Mouse (Mus musculus) lung, postnatal 4 days (tissue): ENCODE measurements at regions not wholly inside any gene's neighbourhood (a gene's known extent, or its start where the extent isn't known, plus 50 kb on each side); places are given as distances from the start of the nearest gene placed in this dataset.

Source experiments
- DNase-seq, 2 experiments: peaks; one replicate each; pipeline ENCODE4 v3.0.0; 2021

DNA sequence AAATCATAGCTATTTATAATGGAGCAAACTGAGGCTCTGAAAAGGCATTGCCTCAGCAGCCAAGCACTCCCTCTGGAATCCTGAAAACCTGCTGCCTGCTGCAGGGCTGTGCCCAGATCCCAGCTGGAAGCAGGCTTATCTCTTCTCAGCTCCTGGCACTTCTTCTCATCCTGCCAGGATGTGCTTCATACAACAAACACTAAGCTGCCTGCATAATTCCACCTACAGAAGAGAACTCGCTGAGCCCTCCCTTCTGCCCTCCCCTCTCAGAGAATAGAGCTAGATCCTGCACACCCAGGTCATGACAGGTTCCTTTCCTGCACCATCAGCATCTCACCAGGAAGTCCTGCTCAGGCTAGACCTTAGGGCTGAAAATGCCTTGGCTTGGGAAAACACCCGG, 187.4 kb upstream of the Bcl6 start:
- DNase-seq, result no peak

DNA sequence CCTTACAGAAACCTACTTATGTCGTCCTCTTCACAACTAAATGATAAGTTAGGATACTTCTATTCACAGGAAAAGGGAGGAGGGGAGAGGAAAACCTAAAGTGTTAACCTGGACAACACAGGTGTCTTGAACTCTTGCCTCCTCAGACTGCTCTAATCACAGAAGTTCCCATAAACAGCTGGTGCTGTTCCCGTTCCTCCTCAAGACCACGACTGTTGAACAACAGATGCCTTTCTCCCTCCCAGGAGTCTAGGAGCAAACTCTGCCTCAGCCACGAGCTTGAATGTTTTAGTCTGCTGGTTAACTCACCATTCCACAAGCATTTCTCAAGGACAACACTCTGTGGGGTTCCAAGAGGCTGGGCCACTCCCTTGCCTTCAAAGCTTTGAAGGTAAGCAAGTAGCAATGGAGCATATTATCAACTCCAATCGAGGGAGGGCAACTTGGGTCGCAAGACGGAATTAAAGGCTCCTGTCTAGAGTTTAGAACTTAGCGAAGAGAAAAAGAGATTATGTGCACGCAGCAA, 186.6 kb upstream of the Bcl6 start:
- no peak for DNase-seq

DNA sequence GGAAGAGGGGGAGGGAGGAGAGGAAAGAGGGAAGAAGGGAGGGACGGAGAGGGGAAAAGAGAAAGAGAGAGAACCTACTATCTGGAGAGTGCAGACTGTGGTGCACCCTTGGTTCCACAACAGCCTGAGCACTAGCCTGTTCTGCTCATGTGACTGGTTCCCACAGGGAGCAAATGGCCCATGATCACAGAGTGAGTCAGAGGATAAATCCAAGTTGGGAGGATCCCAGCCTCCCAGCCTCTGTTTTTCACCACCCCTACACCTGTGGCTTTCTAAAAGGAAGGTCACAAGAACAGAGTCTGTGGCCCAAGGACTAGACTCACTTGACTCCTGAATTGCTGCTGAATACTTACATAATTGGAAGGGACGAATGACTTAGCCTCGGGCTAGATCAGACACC, 185.9 kb upstream of the Bcl6 start:
- no peak for DNase-seq

DNA sequence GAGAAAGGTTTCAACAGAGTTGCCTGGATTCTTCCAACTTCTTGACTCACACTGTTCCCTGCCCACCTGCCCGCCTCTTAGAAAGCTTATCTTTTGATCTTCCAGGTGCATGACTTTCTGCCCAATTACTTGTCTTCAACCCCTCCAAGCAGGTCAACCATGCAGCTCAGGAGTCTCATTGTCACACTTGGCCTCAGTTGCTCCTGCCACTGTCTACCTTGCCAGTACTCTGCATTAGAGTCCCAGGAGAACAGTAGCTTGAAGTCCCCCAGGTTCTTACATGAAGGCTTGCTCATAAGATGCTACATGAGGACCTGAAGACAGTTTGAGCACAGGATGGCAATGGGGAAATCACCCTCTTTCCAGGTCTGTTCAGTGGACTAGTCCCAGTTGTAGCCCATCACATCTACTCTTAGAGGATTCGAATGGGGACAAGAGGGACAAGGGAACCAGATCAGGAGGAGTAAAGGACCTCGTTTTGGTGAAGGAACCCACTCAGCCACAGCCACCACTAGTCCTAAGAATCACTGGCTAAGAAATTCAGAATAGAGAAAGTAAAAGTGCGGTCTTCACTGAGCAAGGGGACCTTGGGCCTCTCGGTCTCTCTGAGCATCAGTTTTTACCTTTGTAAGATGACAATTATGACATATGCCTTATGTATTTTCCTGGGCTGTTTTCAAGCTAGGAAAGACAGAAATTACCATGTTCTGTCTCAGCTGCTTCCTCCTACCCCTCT, 185.3 kb upstream of the Bcl6 start:
- no peak for DNase-seq

DNA sequence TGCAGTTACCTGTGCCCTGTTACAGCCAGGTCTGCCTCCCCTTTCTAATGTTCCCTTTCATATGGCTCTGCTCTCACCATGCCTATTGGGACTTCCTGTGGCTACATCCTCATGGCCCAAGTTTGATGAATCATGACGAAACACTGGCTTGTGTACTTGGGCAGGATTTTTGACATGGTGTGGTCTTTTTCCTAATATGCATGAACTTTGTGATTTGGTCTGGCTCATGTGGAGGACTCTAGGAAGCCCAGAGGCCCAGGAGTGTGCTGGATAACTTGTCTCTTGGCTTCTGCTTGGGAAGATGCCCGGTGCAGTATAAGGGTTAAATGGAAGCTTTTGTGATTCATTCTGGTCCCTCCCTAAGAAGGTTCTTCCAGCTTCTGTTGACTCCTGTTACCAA, 184.0 kb upstream of the Bcl6 start:
- no peak for DNase-seq

DNA sequence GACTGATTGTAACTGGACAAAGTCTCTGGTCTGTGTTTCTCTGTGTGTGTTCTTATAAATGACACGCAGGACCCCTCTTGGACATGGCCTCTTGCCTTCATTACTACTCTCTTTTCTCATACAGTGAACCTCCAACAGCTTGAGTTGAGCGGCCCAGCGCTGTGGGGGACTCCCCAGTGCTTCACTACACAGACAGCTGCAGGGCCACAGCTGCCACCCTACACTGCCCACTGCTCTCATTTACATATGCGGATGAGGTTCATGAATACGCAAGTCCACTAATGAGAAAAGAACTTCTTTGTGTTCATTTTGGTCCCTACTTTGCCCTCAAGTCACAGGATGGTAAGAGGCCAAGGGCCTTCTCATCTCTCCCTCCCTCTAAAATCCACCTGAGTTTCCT, 183.4 kb upstream of the Bcl6 start:
- DNase-seq, result no peak

DNA sequence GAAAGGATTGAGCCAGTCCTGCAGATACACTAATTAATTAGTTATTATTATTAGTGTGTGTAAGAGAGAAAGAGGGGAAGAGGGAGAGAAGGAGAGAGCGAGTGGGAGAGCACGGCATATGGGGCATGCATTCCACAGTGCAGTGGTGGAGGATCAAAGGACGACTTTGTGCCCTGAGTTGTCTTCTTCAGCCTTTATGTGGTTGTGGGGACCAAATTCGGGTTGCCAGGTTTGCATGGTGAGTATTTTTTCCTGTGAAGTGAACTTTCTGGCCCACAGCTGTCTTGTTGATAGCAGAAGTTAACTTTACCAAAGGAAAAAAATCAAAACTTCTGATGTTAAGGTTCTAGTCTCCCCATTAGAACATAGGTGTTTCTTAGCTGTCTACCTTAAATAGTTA, 182.5 kb upstream of the Bcl6 start:
- no peak for DNase-seq

DNA sequence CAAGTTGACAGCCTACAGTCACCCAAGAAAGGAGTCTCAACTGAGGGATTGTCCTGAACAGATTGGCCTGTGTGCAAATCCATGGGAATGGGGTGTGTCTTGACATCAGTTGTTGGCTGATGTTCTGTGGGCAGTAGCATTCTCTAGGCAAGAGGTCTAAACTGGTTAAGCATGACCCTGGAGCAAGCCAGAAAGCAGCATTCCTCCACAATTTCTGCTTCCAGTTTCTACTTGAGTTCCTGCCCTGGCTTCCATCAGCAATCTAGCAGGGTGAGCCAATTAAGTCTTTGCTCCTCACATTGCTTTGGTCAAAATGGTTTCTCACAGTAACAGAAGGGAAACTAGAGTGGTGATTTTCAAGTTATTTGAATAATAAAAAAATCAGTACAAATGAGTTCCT, 177.8 kb upstream of the Bcl6 start:
- DNase-seq, result no peak

DNA sequence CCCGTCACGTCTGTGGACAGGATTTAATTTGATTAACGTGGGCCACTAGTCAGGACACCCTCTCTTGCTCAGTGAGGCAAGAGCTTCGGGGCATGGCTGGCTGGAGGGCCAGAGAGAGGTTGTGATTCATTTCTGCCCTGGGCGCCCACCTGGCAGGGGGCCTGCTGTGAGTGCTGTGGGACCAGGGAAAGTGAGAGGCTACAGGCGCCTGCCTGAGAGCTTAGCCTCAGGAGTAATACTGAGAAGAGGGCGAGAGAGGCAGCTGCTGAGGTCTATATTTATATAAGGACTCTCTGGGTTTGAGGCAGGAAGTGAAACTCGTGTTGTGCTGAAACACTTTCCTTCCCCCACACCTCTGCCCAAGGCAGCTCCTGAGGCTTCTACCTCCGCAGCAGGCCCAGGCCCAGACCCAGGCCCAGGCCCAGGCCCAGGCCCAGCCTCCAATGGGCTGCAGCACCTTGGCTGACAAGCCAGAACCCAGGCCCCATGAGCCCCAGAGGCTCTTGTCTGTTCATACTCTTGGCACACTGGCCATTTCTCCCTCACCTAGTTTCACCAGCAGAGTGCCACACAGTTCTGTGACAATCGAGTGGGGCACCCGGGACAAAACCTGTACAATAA, 176.9 kb upstream of the Bcl6 start:
- peak; percentile 38 to 52 for DNase-seq

DNA sequence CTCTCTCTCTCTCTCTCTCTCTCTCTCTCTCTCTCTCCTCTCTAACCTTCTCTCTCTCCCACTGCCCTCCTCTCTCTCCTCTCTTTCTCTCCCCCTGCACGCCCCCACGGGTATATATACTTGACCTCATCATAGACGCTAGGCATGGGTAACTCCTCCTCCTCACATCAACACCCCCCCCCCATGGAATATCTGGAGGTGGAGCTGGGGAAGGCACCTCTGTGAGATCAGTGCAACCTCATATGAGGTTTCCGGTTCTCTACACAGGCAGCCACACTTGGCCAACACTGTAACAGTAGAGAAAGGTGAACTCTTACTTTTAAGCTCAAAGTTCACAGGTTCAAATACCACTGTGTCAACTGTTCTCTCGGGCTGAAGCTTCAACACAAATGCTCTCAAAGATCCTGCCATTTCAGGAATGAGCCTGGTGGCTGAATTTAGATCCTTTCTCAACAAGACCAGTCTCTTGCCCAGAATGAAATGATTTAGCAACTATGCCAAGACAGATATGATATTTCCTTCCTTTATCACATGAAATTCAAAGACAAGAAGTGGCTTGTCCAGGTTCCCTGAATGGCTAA, 172.1 kb upstream of the Bcl6 start:
- no peak for DNase-seq

DNA sequence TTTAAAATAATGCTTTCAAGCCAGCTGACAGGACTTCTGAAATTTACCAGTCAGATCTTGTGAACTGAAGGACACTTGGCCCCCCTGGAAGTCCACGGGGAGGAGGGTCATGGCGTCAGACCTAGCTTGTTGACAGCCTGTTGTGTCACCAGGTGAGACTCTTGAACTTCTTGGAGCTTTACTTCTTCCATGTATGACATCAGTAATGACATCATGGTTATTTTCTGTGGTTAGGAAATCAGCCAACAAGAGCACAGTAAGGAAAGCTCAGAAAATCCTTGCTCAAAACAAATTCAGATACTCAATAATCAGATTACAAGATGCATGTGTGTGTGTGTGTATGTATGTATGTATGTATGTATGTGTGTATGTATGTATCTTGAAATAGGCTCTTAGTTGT, 170.7 kb upstream of the Bcl6 start:
- no peak for DNase-seq

DNA sequence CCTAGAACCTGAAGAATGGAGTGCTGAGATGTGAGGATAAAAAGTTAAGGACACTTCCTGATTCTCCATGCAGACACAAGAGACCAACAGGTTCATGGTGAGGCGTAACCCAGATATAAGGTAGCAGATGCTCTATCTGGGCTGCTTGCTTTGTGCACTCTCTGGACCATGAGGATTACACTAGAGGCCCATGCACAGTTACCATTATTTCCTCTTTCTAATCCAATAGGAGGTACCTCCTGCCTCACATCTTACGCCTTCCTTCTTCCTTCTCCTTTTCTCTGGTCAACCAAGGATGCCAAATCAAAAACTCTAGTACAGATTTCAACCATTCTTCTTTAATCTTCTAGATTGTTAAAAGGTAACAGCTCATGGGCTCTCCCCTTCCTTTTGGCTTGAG, 169.1 kb upstream of the Bcl6 start:
- no peak for DNase-seq

DNA sequence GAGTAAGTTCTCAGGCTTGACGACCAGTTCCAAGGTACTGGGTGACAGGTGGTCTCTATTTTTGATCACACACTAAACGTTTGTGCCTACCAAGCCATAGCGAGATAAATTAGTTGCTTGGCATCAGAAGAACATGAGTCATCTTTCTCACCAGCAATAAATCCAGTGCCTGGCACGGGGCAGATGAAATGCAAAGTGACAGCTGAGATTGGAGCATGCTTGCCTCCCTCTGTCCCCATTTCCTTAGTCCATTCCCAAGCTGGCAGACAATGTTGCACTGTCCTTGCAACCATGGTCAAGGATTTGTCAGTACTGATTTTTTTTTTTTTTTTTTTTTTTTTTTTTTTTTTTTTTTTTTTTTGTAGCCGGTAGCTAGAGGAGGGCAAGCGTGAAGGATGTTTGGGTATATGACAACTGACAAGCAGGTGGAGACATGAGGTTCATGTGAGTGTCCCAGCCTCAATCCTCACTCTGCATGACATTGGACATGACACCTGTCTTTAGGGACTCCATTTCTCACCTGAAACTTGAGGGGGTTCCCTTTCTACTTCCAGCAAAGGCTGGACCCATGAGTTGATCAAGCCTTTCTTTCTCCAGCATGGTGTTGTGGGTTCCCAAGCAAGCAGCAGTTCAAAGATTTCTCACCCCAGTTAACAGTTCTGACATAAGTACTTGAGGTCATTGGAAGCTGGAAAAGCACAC, 168.2 kb upstream of the Bcl6 start:
- no peak for DNase-seq

DNA sequence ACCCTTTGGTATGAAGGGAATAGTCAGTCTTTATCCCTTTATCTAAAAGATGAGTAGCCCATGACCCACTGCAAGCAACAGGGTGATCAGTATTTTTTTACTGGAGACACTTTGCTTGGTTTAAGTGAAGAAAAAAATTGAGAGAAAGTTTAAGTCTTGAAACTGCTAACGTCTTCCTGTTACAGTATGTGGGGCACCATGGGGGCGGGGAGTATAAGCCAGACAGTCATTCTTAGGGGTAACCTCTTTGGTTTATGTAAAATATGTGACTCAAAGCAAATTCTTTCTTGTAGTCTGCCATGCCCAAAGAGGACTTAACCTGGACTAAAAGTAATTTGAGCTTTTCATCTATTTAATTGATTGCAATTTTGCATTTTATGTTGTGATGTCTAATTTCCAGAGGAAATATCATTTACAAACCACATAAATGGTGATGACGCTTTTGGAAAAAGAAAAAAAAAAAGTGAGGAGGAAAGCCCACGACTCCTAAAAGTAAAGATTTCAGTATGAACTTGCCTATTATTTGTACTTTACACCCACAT, 166.2 kb upstream of the Bcl6 start:
- no peak for DNase-seq

DNA sequence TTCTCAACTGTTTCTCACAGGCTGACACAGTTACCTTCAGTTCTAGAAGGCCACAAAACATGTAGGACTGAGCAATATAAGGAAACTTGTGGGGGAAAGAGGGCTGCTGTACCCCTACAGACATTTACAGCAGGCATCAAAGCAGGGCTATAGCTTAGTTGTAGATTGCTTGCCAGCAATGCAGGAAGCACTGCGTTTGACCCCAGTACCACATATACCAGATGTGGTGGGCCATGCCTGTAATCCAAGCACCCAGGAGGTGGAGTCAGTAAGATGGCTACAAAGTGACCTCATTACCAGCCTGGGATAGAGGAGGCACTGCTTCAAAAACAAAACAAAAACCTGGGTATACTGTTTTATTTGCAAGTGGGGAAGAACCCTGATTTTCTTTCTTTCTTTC, 165.3 kb upstream of the Bcl6 start:
- no peak for DNase-seq

DNA sequence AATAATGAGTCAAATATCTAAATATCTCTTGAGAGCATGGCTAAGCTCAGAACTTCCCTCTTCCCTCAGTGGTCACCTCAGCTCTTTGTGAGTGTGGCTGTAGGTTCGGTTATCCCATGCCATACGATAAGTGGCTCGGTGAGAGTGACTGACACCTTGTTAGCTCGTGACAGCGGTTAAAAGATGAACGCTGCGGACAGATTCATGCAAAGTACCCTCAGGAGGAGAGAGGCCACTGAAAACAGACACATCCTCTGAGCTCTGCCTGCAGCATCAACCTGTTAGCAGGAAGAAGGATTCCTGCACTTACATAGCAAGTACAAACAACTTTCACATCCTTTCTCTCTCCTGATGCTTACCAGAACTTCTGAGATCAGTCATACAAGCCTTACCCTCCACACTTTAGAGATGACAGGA, 163.2 kb upstream of the Bcl6 start:
- DNase-seq, result no peak

DNA sequence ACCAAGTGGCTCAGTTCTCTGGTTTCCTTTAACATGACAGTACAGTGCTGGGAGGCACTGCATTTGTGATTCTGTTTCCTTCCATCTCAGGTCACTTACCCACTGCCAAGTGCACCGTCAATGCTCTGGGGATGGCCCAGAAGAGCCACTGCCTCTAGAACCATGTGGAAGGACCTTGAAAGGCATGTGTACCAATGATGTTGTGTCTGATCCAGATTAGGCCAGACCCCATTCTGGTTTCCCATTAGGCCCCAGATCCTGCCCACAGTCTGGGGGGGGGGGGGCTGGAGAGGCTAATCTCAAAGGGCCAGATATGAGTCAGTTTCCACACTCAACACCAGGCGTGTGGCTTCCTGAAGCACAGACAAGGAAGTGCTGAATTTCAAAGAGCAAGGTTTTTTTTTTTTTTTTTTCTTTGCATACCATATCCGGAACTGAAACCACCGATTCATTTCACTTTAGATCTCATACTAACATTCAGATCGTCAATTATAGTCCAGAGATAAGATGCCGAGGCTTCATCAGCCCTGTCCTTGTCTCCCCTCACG, 162.6 kb upstream of the Bcl6 start:
- no peak for DNase-seq

DNA sequence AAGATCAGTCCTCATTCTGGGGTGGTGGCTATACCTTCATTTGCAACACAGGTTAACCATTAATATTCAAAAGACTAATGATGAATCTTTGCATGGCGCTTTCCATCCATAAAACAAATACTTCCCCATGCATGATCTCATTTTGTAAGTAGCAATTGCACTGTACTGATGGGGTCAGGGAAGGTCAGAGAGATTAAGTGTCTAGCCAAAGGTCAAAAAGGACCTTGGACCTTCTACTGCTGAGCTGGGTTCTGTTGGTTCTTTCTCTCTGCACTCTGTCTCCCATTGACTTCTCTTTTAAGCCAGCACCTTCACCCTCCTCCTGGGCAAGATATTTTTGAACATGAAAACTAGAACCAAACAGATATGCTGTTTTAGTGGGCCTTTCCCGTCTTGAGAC, 161.9 kb upstream of the Bcl6 start:
- DNase-seq, result no peak

DNA sequence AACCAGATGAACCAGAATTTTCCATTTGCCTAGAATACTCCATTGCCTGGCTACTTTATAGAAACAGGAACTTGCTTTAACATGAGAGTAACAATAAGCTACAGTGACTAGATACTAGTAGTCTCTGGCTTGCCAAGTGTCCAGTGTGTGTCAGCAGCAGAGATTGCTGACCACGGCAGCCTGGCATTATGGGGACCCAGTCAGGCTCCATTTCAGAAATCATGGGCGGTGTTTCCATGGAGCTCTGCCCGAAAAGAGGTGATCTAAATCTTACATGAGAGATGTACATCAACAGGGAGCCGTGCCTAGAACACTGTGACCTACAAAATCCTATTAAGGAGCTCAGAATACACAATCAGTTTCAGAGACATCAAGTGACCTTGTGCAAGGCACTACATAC, 160.8 kb upstream of the Bcl6 start:
- DNase-seq, result no peak

DNA sequence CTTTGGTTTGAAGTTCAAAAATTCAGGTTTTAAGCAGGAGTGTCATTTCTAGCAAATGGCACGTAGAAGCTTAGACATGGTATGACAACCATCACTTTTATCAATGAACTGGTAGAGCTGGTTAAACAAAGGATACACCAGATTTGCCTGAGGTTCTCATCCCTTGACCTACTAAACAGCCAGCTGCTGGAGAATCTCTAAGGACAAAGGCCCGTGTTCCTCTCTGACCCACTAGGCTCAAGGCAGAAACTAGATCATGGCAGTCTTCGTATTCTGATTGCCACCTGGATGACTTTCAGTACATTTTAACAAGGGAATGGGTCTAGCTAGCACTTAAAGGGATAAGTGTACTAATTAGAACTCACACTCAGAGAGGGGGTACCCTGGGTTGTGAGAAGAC, 155.2 kb upstream of the Bcl6 start:
- no peak for DNase-seq

DNA sequence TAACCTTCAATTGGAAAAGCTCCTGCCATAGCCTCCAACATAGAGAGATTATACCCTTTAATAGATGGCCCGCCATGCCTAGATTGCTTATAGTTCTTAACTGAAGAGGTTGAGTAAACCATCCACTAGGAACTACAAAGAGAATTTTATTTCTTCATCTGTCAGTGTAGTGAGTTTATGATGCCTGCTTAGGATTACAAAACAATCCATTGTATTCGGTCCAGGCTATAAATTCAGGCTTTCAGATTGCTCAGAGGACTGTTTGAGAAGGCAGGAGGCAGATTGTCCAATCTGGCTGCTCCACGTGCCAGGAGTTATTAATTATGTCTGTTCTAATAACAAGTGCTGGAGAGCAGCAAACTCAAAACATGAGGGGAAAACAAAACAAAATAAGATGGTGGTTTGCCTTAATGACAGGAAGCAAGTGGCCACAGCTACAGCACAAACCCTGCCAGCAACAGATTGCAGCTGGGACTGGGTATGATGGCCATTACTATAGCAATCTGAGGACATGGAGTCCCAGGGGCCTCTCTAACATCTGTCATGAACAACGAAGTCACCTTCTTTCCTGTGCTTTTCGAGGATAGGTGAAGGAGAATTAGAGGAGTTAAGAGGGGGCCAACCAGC, 154.4 kb upstream of the Bcl6 start:
- peak in 1 of 2 experiments; percentile 27 for DNase-seq

DNA sequence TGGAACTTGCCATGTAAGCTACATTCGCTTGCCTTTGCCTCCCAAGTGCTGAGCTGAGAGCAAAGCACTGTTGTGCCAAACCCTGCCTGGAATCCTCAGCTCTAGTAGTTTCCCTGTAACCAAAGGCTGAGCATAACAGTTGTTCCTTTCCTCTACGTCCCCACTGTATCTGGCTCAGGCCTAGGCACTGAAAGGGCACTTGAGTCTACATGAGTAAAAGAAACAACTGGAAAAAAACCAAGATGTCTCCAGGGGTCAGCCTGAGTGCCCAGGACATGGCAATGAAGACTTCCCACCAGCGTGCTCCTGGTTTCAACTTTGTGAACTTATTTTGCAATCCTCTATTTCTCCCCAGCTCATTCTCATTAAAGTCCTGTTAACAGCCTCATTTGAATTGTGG, 150.5 kb upstream of the Bcl6 start:
- no peak for DNase-seq
